8 mouse cellular contexts compared by ENCODE assay signal in genomic region chr10:22579426-22579825, GRCm38 (mm10).
A peak's percentile ranks its signal among the peaks of the same experiment; 100 is the strongest.
DNase-seq lines count a peak whose midpoint lies in the region; ATAC-seq and TF ChIP-seq lines count a peak whose summit lies in the region.
"Not testable (repeated sequence)": the region's sequence is repeated elsewhere in the genome, so short reads cannot be mapped to it uniquely, and the experiment has no call there.

No protein-coding gene starts in this region.

- H3K9ac ChIP-seq in forebrain, embryonic 11.5 days (ENCODE audit: low read length); liver, embryonic 13.5 days; neural tube, embryonic 12.5 days: not testable (repeated sequence)

- H3K4me1 ChIP-seq in E14TG2a.4 (replicated peaks; ENCODE audit: low read depth, low read length); forebrain, embryonic 11.5 days (replicated peaks; ENCODE audit: control insufficient read depth, insufficient read depth, low read length); liver, embryonic 13.5 days (replicated peaks); neural tube, embryonic 12.5 days: not testable (repeated sequence)

- peak; percentile 26; the same call in 1 of the 2 replicates for TF ChIP-seq CTCF in E14TG2a.4 (conservative IDR thresholded peaks at IDR 0.05; ENCODE audit: low read length)

- H3K4me3 ChIP-seq in E14TG2a.4 (replicated peaks; ENCODE audit: low read length); forebrain, embryonic 11.5 days (ENCODE audit: low read depth, low read length); liver, embryonic 13.5 days (replicated peaks); neural tube, embryonic 12.5 days: not testable (repeated sequence)

- not testable (repeated sequence) for H3K4me2 ChIP-seq in forebrain, embryonic 11.5 days (ENCODE audit: low read depth, low read length, severe bottlenecking); liver, embryonic 13.5 days; neural tube, embryonic 12.5 days (replicated peaks)

- H3K9me3 ChIP-seq in E14TG2a.4 (ENCODE audit: low read length); forebrain, embryonic 11.5 days (ENCODE audit: control insufficient read depth, low read length); liver, embryonic 13.5 days (replicated peaks); neural tube, embryonic 12.5 days: not testable (repeated sequence)

- ATAC-seq in forebrain, embryonic 11.5 days (replicated peaks; ENCODE audit: low FRiP score), result 0 out of 2 replicates have a peak, but pooled peaks have one; percentile 63
- ATAC-seq in liver, embryonic 13.5 days (ENCODE audit: low read depth), result not testable (repeated sequence)
- 0 out of 2 replicates have a peak, but pooled peaks have one; percentile 63 for ATAC-seq in neural tube, embryonic 12.5 days (ENCODE audit: low FRiP score, low read depth)

- DNase-seq in brain, embryonic 18.5 days (ENCODE audit: low read depth, low spot score), result peak; percentile 26
- peak; percentile 66 for DNase-seq in forebrain, embryonic 11.5 days (ENCODE audit: low spot score)
- peak; percentile 69 for DNase-seq in heart, postnatal 4 days
- peak; percentile 65 to 70 for DNase-seq in kidney, postnatal 4 days
- peak; percentile 53 for DNase-seq in liver, embryonic 13.5 days
- peak; percentile 56 for DNase-seq in testis, postnatal 10 days (ENCODE audit: low spot score)

- 14% methylated on average over 3 of the region's 3 CpGs for WGBS in forebrain, embryonic 11.5 days
- WGBS in liver, embryonic 13.5 days (ENCODE audit: insufficient replicate concordance), result 15% methylated on average over 3 of the region's 3 CpGs
- 17% methylated on average over 3 of the region's 3 CpGs for WGBS in neural tube, embryonic 12.5 days

- not testable (repeated sequence) for H3K36me3 ChIP-seq in E14TG2a.4 (ENCODE audit: insufficient read depth, low read length); forebrain, embryonic 11.5 days (ENCODE audit: control insufficient read depth, insufficient read depth, low read length); liver, embryonic 13.5 days; neural tube, embryonic 12.5 days

- H3K27me3 ChIP-seq in E14TG2a.4 (ENCODE audit: insufficient read depth, low read length), result peaks cover 11% of the 10 kb centered on the region
- H3K27me3 ChIP-seq in forebrain, embryonic 11.5 days (ENCODE audit: control insufficient read depth, insufficient read depth, low read length); liver, embryonic 13.5 days; neural tube, embryonic 12.5 days (replicated peaks): not testable (repeated sequence)

- H3K27ac ChIP-seq in forebrain, embryonic 11.5 days (ENCODE audit: low read depth, low read length); liver, embryonic 13.5 days; neural tube, embryonic 12.5 days: not testable (repeated sequence)
